Mouse (Mus musculus): Measurements from ENCODE around the gene Amer3.
"Not testable (repeated sequence)": the region's sequence is repeated elsewhere in the genome, so short reads cannot be mapped to it uniquely, and the experiment has no call there.

The Amer3 gene

GRCm38 (mm10) chr1:34601323-34602047, 22.0 kb downstream of the Amer3 start:
- no peak for DNase-seq (ENCODE audit: low spot score in 2 of 2)

DNA sequence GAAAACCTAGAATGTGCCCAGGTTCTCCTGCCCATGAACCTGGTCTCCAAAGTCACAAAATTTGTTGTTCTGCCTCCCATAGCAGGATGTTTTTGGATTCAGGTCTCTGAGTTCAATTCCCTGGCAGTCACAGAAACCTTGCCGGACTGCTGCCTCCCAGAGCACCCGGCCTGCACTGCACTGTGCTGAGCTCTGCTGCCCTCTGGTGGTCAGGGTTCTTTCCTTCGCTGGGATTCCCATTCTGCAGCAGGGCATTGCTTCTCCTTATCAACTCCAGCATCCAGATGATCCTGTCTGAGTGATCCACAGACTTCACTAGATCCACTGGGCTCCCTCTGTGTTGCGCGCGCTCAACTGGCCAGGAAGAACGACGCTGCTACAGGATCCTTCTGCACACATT, 22.9 kb downstream of the Amer3 start:
- peak; percentile 35 to 47 for DNase-seq (ENCODE audit: low spot score in 2 of 2)

GRCm38 (mm10) chr1:34613801-34614200, 34.3 kb downstream of the Amer3 start:
- DNase-seq (ENCODE audit: low spot score in 2 of 2): no peak

- DNase-seq (ENCODE audit: low spot score in 2 of 2): not testable (repeated sequence)
These were observed 40.7 kb downstream of the Amer3 start for GRCm38 (mm10) chr1:34620116-34620515.

DNA sequence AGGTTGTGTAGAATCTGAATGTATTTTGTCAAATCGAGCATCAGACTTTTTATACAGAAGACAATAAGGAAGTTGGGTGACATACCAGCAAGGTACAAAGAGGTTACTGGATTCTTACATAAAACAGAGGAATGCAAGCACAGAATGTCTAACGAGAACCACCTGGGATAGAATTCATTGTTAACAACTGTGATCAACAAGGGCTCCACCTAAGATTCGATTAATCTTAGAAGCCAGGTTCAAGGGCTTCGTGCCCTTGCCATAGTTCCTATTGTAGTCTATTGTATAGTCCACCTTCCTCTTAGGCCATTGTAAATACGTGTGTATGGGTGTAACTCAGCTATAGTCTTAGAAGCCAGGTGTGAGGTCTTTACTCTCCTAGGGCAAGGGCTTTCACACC, 41.3 kb downstream of the Amer3 start:
- not testable (repeated sequence) for DNase-seq (ENCODE audit: low spot score in 2 of 2)

DNA sequence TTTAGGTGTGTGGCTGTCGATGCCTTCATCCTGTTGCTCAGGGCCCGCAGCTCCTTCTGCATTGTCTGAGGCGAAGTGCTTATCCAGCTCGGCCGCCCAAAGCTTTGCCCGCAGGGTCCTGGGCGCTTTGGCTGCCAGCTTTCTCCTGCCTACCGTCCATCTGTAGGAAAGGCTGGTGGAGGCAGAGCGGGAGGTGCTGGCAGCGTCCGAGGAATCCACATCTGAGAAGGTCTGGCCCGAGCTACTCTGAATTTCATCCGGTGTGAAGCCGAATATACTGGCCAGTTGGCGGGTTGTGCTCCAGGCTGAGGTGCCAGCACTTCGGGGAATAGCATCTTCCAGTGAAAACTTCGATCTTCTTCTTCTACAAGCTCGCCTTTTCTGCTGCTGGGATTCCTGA, 56.3 kb downstream of the Amer3 start:
- no peak for DNase-seq (ENCODE audit: low spot score in 2 of 2)

Measured in urinary bladder, postnatal 36 days (tissue).